Mouse (Mus musculus): ENCODE results near the gene Swsap1.

DNA sequence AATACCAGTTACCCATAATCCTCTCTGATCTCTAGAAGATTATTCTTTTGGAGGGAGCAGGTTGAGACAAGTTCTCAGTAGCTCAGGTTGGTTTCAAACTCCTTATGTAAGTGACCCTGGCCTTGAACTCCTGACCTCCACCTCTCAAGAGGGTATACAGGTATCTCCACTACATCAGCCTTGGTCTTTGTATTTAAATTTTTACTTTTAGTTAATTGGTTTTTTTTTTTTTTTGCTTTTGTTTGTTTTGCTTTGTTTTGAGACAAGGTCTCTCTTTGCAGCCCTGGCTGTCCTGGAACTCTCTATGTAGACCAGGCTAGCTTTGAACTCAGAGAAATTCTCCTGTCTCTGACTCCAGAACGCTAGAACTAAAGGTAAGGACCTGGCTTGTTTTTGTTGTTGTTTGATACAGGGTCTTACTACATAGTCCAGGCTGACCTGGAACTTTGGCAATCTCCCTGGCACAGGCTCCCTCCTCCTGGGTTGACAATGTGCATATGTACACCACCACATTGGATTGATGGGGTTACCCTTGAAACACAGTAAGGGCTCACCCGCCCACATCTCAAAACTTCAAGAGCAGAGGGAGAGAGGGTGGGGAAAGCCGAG lies 32.0 kb upstream of the Swsap1 start:
- TF ChIP-seq CTCF (IDR thresholded peaks at IDR 0.05; ENCODE audit: low read depth) (no peak), EP300 (optimal IDR thresholded peaks at IDR 0.05) (no peak)
